Mouse (Mus musculus) hindbrain, postnatal 0 days (tissue): ENCODE results near the gene Mau2. TPM values are rescaled to one million over a fixed set of nuclear protein-coding genes. Genes with fewer than 3 reads are reported as not detected.

Experiments
- ATAC-seq: fragments of 200-750 bp; cut with Nextera tagmentation; 2 replicates; pipeline ENCODE4 v1.8.0; 2017; ENCODE audit warnings: mild to moderate bottlenecking, moderate TSS enrichment, moderate library complexity
- DNase-seq: peaks from one replicate; pipeline ENCODE4 v3.0.0-alpha.2; 2015; ENCODE audit warnings: low spot score
- H3K27ac ChIP-seq: fragments of 300-500 bp; sonication (generic); 2 replicates; pipeline ENCODE4 v1.5.1; 2014; ENCODE audit warnings: mild to moderate bottlenecking
- H3K27me3 ChIP-seq: fragments of 300-500 bp; sonication (generic); 2 replicates; pipeline ENCODE4 v1.6.1; 2014; ENCODE audit warnings: low read length, mixed read lengths; ENCODE audit not compliant: insufficient read depth
- H3K36me3 ChIP-seq: fragments of 300-500 bp; sonication (generic); 2 replicates; pipeline ENCODE4 v1.6.1; 2014; ENCODE audit warnings: low read length, mixed read lengths; ENCODE audit not compliant: insufficient read depth
- H3K4me1 ChIP-seq: fragments of 300-500 bp; sonication (generic); 2 replicates; pipeline ENCODE4 v1.6.1; 2014; ENCODE audit warnings: antibody characterized with exemption, low read length, mixed read lengths; ENCODE audit not compliant: insufficient read depth
- H3K4me2 ChIP-seq: fragments of 300-500 bp; sonication (generic); 2 replicates; pipeline ENCODE4 v1.6.1; 2014; ENCODE audit warnings: low read depth, mild to moderate bottlenecking, low read length, moderate library complexity, mixed read lengths
- H3K4me3 ChIP-seq: fragments of 300-500 bp; sonication (generic); 2 replicates; pipeline ENCODE4 v1.5.1; 2014; ENCODE audit warnings: low read length
- H3K9ac ChIP-seq: fragments of 300-500 bp; sonication (generic); replicated peaks from 2 replicates; pipeline ENCODE4 v1.6.1; 2014; ENCODE audit warnings: mild to moderate bottlenecking, low read length, moderate library complexity, mixed read lengths
- H3K9me3 ChIP-seq: fragments of 300-500 bp; sonication (generic); 2 replicates; pipeline ENCODE4 v1.6.1; 2016; ENCODE audit warnings: low read length, mixed read lengths
- CTCF ChIP-seq: IDR thresholded peaks from 2 replicates; pipeline ENCODE4 v1.5.1; 2016; ENCODE audit warnings: antibody characterized with exemption, control low read depth, low read depth
- WGBS: fragments of 180-500 bp; shearing (Covaris S2); extraction: QIAGEN DNeasy Blood & Tissue Kit; methylation state at CpG from one replicate; pipeline ENCODE4 v1.1.7; 2014; 5-methylcytosine and 5-hydroxymethylcytosine counted together
- polyA plus RNA-seq: library from polyadenylated mRNA; unstranded; fragments of >200 nt; fragmentation: Nextera tagmentation; extraction: Ambion mirVana; gene quantifications from 2 replicates; pipeline ENCODE4 v1.2.1, GENCODE M21; 2015
- total RNA-seq: library from RNA; depleted of rRNA; stranded (reverse); fragments of >200 nt; gene quantifications from 2 replicates; pipeline ENCODE4 v1.2.3, GENCODE M21; 2014

Gene Mau2
- total and polyA plus RNA-seq, 2 experiments from 2014 or later, result 50.3 to 172 TPM

DNA sequence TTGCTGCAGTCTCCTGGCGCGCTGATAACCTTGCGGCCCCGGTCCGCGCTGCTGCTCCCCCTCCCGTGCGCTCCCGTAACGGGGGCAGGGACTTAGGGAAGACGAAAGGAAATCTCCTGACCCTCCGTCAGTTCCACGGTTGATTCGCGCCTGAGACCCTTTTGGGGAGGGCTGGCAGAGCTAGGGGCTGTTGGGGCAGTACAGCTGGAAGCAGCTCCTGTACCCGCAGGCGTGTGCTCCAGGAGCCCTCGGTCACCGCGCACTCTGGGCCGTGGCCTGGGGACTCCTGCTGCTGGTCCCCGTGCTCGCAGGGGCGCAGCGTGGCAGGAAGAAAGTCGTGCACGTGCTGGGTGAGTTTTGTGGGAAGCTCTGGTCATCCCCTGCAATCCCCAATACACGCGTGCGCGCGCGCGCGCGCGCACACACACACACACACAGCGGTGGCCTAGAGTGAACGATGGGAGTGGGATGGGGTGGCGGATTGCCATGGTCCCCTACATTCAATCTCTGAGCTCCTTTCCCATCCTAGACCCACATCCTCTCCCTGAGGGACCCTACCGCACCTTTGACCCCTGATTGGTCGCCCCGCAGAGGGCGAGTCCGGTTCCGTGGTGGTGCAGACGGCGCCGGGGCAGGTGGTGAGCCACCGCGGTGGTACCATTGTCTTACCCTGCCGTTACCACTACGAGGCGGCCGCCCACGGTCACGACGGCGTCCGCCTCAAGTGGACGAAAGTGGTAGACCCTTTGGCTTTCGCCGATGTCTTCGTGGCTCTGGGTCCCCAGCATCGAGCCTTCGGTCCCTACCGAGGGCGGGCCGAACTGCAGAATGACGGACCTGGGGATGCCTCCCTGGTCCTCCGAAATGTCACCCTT is 41.9 kb upstream of the Mau2 start:
- peaks cover 17% of the 10 kb centered on the region for H3K4me1 ChIP-seq
- H3K27ac ChIP-seq, result no peak overlapping the region
- TF ChIP-seq CTCF, result peak; percentile 58
- 1% methylated on average over 71 of the region's 71 CpGs for WGBS
- peak; percentile 43 for ATAC-seq
- H3K4me2 ChIP-seq, result peak overlapping the region; percentile 93
- H3K9ac ChIP-seq, result peak overlapping the region; percentile 47
- H3K4me3 ChIP-seq, result peak overlapping the region; percentile 47
- H3K27me3 ChIP-seq, result peaks cover 29% of the 10 kb centered on the region
- no peaks in the 10 kb centered on the region for H3K9me3 ChIP-seq
- DNase-seq, result peak; percentile 44
- H3K36me3 ChIP-seq, result no peaks in the 10 kb centered on the region

DNA sequence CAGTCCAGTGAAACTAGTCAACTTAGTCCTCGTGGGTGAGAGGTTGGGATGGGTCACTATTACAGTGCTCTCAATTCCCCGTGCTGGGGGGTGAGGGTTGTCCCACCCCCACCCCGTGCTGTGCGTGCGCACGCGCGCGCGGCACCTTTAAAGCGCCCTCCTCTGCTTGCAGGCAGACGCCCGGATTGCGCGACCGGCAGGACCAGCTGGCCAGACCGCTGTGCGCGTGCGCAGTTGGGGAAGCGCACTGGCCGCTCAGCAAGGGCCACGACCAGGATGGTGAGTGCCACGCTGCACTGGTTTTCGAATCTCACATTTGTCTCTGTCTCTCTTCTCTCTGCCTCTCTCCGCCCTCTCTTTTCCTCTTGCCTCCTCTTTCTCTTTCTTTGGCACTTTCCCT is 40.8 kb upstream of the Mau2 start, which contains the start of gene Hapln4:
Hapln4 (plus strand) TSS at position 173 of the 400 bp plus-strand sequence.
- peak within 1 kb of the TSS; percentile 93 for H3K4me2 ChIP-seq
- DNase-seq (peak; percentile 70), ATAC-seq (no peak)
- no peaks in the 10 kb centered on the region for H3K36me3 ChIP-seq
- TF ChIP-seq CTCF, result no peak
- H3K4me1 ChIP-seq, result peaks cover 13% of the 10 kb centered on the region
- peak within 1 kb of the TSS; percentile 47 for H3K9ac ChIP-seq
- no peak within 1 kb of the TSS for H3K27ac ChIP-seq
- peaks cover 29% of the 10 kb centered on the region for H3K27me3 ChIP-seq
- H3K4me3 ChIP-seq, result peak within 1 kb of the TSS; percentile 47
- WGBS, result 1% methylated on average over 25 of the region's 26 CpGs
- H3K9me3 ChIP-seq, result no peaks in the 10 kb centered on the region

DNA sequence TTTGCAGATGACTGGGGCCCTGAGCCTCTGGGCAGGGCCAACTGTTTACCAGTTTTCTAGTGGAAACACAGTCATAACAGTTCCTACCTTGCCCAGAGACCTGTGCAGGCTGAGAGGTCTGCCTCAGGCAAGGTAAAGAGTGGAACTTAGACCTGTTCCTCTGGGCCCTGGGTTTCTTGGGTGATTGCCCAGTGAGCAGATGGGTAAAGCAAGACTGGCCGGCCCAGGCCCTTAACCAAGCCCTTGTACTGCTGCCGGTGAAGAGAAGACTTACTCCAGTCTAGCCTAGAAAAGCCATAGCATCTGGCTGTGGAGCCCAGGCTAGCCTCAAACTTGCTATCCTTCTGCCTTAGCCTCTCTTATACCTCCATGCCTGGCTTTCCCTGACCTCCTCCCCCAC is 39.4 kb upstream of the Mau2 start:
- no peak for TF ChIP-seq CTCF
- Histone ChIP-seq H3K4me2 (no peak overlapping the region), H3K27me3 (peaks cover 24% of the 10 kb centered on the region; the same call in 1 of the 2 replicates), H3K27ac (no peak overlapping the region), H3K4me3 (no peak overlapping the region), H3K4me1 (peaks cover 13% of the 10 kb centered on the region), H3K9ac (no peak overlapping the region), H3K9me3 (no peaks in the 10 kb centered on the region), H3K36me3 (no peaks in the 10 kb centered on the region)
- WGBS, result 81% methylated on average over 2 of the region's 2 CpGs
- no peak for DNase-seq
- no peak for ATAC-seq

DNA sequence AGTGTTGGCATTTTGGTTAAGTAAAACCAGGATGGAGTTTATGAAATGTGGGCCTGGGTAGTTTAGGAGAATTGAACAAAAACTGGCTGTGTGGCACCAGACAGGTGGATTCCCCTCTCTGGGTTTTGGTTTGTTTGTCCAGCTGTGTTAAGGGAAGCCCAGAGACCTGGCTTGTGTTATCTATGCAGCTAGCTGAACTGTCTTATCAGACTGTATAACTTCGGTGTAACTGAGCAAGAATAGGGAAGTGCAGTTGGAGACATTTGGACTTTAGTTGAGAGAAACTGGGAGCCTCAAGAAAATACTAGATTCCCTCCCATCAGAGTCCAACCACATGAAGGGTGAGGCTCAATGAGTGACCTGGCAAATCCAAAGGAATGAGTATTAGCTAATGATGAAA is 31.1 kb upstream of the Mau2 start:
- Histone ChIP-seq H3K4me1 (no peaks in the 10 kb centered on the region), H3K9me3 (no peaks in the 10 kb centered on the region), H3K27ac (no peak overlapping the region), H3K27me3 (no peaks in the 10 kb centered on the region), H3K4me2 (no peak overlapping the region), H3K9ac (no peak overlapping the region), H3K36me3 (peaks cover 25% of the 10 kb centered on the region), H3K4me3 (no peak overlapping the region)
- no peak for DNase-seq
- TF ChIP-seq CTCF, result no peak
- WGBS, result 84% methylated on average over 1 of the region's 1 CpGs
- no peak for ATAC-seq

DNA sequence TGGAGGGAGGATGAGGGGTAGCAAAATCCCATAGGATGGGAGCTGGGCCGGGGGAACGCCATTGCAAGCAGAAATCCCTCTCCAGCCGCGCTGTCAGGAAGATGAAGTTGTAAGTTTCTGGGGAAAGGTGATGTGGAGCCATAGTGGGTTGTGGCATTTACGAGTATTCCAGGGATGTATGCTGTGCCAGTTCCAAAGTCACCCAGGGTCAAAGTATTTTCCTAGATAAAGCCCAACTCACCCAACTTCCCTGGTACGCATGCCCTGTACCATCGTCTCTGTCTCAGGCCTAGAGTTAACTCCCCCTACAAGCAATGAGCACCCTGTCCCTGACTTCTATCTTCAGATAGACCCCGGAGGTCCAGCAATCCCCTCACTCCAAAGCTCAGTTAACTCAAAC is 30.6 kb upstream of the Mau2 start:
- WGBS, result 60% methylated on average over 8 of the region's 8 CpGs
- ATAC-seq (no peak), DNase-seq (no peak)
- H3K4me3 ChIP-seq, result no peak overlapping the region
- H3K9me3 ChIP-seq, result no peaks in the 10 kb centered on the region
- no peaks in the 10 kb centered on the region for H3K4me1 ChIP-seq
- no peak overlapping the region for H3K27ac ChIP-seq
- H3K36me3 ChIP-seq, result peaks cover 25% of the 10 kb centered on the region
- no peak overlapping the region for H3K9ac ChIP-seq
- no peaks in the 10 kb centered on the region for H3K27me3 ChIP-seq
- peak overlapping the region; percentile 30; the same call in 1 of the 2 replicates for H3K4me2 ChIP-seq
- no peak for TF ChIP-seq CTCF

DNA sequence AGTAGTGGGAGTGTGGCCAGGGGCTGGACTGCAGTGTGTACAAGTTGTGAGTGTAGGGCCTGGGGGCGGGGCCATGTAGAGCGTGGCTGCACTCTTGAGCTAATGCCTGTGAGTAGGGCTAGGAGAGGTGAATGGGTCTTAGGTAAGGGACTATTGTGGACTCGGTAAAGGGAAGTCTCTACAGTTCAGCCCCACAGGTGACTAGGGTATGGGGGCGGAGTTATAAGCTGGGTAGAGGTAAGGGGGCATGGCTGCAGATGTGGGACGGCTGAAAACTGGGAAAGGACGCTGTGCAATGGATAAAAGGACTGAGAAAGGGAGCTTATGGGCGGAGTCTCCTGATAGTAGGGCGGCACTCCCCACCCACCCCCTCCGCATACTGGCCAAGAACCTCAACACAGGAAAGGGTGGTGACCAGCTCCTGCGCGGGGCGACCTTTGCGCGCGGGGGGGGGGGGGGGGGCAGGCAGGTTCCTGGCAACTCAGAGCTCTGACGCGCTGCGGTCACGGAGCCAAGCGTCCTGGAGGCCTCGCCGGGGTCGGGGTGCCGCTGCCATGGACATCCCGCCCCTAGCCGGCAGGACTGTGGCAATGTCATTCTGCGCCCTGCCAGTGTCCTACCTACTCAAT is 30.0 kb upstream of the Mau2 start, which contains the start of gene Tm6sf2:
Tm6sf2 (plus strand) TSS at position 484 of the 629 bp plus-strand sequence.
- no peaks in the 10 kb centered on the region for H3K4me1 ChIP-seq
- H3K4me3 ChIP-seq, result no peak within 1 kb of the TSS
- H3K9me3 ChIP-seq, result no peaks in the 10 kb centered on the region
- ATAC-seq, result peak; percentile 76
- no peak within 1 kb of the TSS for H3K9ac ChIP-seq
- H3K4me2 ChIP-seq, result peak within 1 kb of the TSS; percentile 30
- 16% methylated on average over 23 of the region's 27 CpGs for WGBS
- TF ChIP-seq CTCF, result no peak
- DNase-seq, result peak; percentile 52
- H3K36me3 ChIP-seq, result peaks cover 28% of the 10 kb centered on the region
- H3K27ac ChIP-seq, result no peak within 1 kb of the TSS
- H3K27me3 ChIP-seq, result no peaks in the 10 kb centered on the region
